Mouse (Mus musculus) thymus, adult 2 months (tissue): Measurements from ENCODE around the gene Gpr150.

Experiments
- CTCF ChIP-seq: fragments of 200-500 bp; IDR thresholded peaks from 2 replicates; pipeline ENCODE4 v1.5.1; 2012; ENCODE audit warnings: mild to moderate bottlenecking, control low read depth, low read length, moderate library complexity, borderline replicate concordance; ENCODE audit not compliant: control insufficient read depth, poor library complexity, insufficient read depth; ENCODE audit errors: extremely low read depth
- POLR2A ChIP-seq: fragments of 200-500 bp; IDR thresholded peaks from 2 replicates; pipeline ENCODE4 v1.6.1; 2012; ENCODE audit warnings: mild to moderate bottlenecking, low read length, control low read depth, moderate library complexity; ENCODE audit not compliant: control insufficient read depth, poor library complexity, insufficient read depth; ENCODE audit errors: extremely low read depth

DNA sequence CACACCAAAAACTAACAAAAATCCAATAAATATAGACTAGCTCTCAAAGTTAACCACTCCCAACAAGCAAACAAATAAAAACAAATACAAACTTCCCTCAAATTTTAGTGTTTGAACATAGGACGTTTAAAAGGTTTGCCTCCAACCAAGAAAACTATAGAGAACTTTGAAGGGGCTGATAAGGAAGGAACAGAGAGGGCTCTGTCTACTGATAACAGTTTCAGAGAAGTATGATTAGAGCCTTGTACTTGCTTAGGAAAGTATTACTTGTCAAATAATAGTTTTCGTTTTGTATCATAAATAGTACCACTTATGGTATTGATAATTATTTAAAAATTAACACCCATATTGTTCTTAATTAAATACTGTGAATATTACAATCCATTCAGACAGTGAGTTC is 42.3 kb downstream of the Gpr150 start:
- TF ChIP-seq POLR2A (no peak), CTCF (no peak)
